Mouse (Mus musculus): ENCODE results near the gene Samd13. TPM values are rescaled to one million over a fixed set of nuclear protein-coding genes. Genes with fewer than 3 reads are reported as not detected.

Gene Samd13
- 0.48 and 1.0 TPM in 2 replicates for polyA plus RNA-seq (2015; fragmentation: Nextera tagmentation; extraction: Ambion mirVana)

GRCm38 (mm10) chr3:146684811-146685675 lies at the start of gene Samd13:
Samd13 (minus strand) TSS chr3:146685592.
- H3K27ac ChIP-seq, result no peak within 1 kb of the TSS
- H3K27me3 ChIP-seq, result peaks cover 15% of the 10 kb centered on the region
- ATAC-seq, result peak; percentile 95
- H3K36me3 ChIP-seq (ENCODE audit: poor library complexity, severe bottlenecking), result no peaks in the 10 kb centered on the region
- no peaks in the 10 kb centered on the region for H3K9me3 ChIP-seq (replicated peaks)
- WGBS, result 4% methylated on average over 50 of the region's 50 CpGs
- H3K9ac ChIP-seq, result peak within 1 kb of the TSS; percentile 32
- peak within 1 kb of the TSS; percentile 78 for H3K4me2 ChIP-seq
- peaks cover 22% of the 10 kb centered on the region for H3K4me1 ChIP-seq
- H3K4me3 ChIP-seq, result peak within 1 kb of the TSS; percentile 45

DNA sequence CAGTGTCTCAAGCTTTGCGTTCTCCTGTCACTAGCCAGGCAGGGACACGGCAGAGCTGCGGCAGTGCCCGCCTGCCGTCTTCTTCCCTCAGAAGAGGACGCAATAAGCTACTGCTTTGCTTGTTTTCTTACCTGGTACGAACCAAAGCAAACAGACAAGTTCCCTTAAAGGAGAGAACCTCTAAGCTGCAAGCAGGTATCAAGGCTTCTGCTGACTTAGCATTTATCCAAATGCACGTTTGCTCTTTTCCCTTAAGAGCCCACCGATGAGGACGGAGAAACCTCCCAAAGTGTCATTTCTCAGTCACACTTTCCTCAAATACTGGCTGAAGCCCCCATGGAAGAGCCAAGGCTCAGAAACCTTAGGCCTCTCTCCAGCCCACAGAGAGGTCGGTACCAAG lies 46.1 kb upstream of the Samd13 start:
- H3K9ac ChIP-seq, result no peak overlapping the region
- no peaks in the 10 kb centered on the region for H3K9me3 ChIP-seq (replicated peaks)
- 95% methylated on average over 11 of the region's 11 CpGs for WGBS
- H3K27ac ChIP-seq, result no peak overlapping the region
- H3K4me1 ChIP-seq, result no peaks in the 10 kb centered on the region
- no peak overlapping the region for H3K4me3 ChIP-seq
- no peaks in the 10 kb centered on the region for H3K27me3 ChIP-seq
- H3K4me2 ChIP-seq, result no peak overlapping the region
- peaks cover 65% of the 10 kb centered on the region for H3K36me3 ChIP-seq (ENCODE audit: poor library complexity, severe bottlenecking)
- no peak for ATAC-seq

GRCm38 (mm10) chr3:146723037-146723436 lies 37.6 kb upstream of the Samd13 start:
- ATAC-seq, result no peak
- 83% methylated on average over 3 of the region's 3 CpGs for WGBS
- H3K27me3 ChIP-seq, result no peaks in the 10 kb centered on the region
- no peak overlapping the region for H3K4me2 ChIP-seq
- H3K36me3 ChIP-seq (ENCODE audit: poor library complexity, severe bottlenecking), result peaks cover 30% of the 10 kb centered on the region
- H3K9ac ChIP-seq, result no peak overlapping the region
- H3K4me1 ChIP-seq, result no peaks in the 10 kb centered on the region
- no peak overlapping the region for H3K27ac ChIP-seq
- H3K9me3 ChIP-seq (replicated peaks), result 0 out of 2 replicates have a peak, but pooled peaks cover 5% of the 10 kb centered on the region
- no peak overlapping the region for H3K4me3 ChIP-seq

GRCm38 (mm10) chr3:146719696-146720095 lies 34.3 kb upstream of the Samd13 start:
- Histone ChIP-seq H3K9me3 (replicated peaks) (no peaks in the 10 kb centered on the region), H3K27me3 (no peaks in the 10 kb centered on the region), H3K27ac (no peak overlapping the region), H3K4me1 (no peaks in the 10 kb centered on the region), H3K4me3 (no peak overlapping the region), H3K36me3 (ENCODE audit: poor library complexity, severe bottlenecking) (no peaks in the 10 kb centered on the region), H3K9ac (no peak overlapping the region), H3K4me2 (no peak overlapping the region)
- 74% methylated on average over 4 of the region's 4 CpGs for WGBS
- ATAC-seq, result no peak

DNA sequence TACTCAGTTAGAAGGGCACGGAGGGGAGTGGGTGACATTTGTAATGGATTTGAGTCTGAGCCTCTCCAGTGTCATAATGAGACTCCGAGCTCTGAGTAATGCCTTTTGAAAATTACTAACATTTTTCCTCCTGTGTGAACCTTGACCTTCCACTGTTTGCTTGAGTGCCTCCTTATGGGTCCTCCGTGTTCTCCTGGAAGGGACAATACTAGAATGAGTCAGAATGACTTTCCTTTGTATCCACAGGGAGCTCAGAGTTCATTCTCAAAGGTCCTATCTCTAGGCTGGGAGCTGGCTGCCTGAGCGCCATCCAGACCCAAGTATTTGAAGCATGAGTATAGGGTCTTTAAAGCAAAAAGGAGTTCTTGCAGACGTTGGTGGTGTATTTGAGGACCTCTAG lies 32.9 kb upstream of the Samd13 start:
- Histone ChIP-seq H3K27me3 (no peaks in the 10 kb centered on the region), H3K4me3 (no peak overlapping the region), H3K4me1 (no peaks in the 10 kb centered on the region), H3K36me3 (ENCODE audit: poor library complexity, severe bottlenecking) (no peaks in the 10 kb centered on the region), H3K9ac (no peak overlapping the region), H3K9me3 (replicated peaks) (no peaks in the 10 kb centered on the region), H3K4me2 (no peak overlapping the region), H3K27ac (no peak overlapping the region)
- 71% methylated on average over 5 of the region's 5 CpGs for WGBS
- ATAC-seq, result no peak

GRCm38 (mm10) chr3:146712305-146712704 lies 26.9 kb upstream of the Samd13 start:
- H3K4me2 ChIP-seq, result no peak overlapping the region
- 72% methylated on average over 7 of the region's 7 CpGs for WGBS
- H3K9me3 ChIP-seq (replicated peaks), result no peaks in the 10 kb centered on the region
- H3K27me3 ChIP-seq, result no peaks in the 10 kb centered on the region
- no peak overlapping the region for H3K9ac ChIP-seq
- no peak for ATAC-seq
- H3K36me3 ChIP-seq (ENCODE audit: poor library complexity, severe bottlenecking), result no peaks in the 10 kb centered on the region
- H3K4me3 ChIP-seq, result no peak overlapping the region
- H3K4me1 ChIP-seq, result no peaks in the 10 kb centered on the region
- H3K27ac ChIP-seq, result no peak overlapping the region

DNA sequence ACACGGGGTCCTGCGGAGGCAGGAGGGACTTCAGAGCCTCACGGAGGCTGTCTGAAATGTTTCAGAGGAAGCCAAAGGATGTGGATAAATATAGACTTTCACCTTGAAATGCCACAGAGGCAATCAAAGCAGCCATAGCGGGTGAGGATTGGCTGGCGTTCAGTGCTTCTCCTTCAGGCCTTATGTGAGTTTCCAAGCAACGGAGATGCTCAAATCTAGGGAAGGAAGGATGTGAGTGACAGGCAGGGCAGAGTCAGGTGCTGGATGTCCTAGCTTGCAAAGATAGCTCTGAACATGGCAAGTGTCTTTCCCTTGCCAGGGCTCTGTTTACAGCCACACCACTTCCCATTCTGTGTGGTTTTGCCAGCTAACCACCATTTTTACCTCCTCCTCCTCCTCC lies 26.2 kb upstream of the Samd13 start:
- no peaks in the 10 kb centered on the region for H3K9me3 ChIP-seq (replicated peaks)
- no peak overlapping the region for H3K4me2 ChIP-seq
- no peaks in the 10 kb centered on the region for H3K36me3 ChIP-seq (ENCODE audit: poor library complexity, severe bottlenecking)
- ATAC-seq, result no peak; the same call in 1 of the 2 replicates
- H3K4me1 ChIP-seq, result no peaks in the 10 kb centered on the region
- WGBS, result 74% methylated on average over 6 of the region's 6 CpGs
- no peak overlapping the region for H3K9ac ChIP-seq
- H3K4me3 ChIP-seq, result no peak overlapping the region
- peak overlapping the region; percentile 22; the same call in 1 of the 2 replicates for H3K27ac ChIP-seq
- no peaks in the 10 kb centered on the region for H3K27me3 ChIP-seq

- Histone ChIP-seq H3K9ac (no peak overlapping the region), H3K4me1 (no peaks in the 10 kb centered on the region), H3K4me2 (no peak overlapping the region), H3K9me3 (replicated peaks) (no peaks in the 10 kb centered on the region), H3K36me3 (ENCODE audit: poor library complexity, severe bottlenecking) (no peaks in the 10 kb centered on the region), H3K27me3 (no peaks in the 10 kb centered on the region), H3K27ac (peak overlapping the region; percentile 22; the same call in 1 of the 2 replicates), H3K4me3 (no peak overlapping the region)
- ATAC-seq, result no peak
- 89% methylated on average over 7 of the region's 7 CpGs for WGBS
Measured at GRCm38 (mm10) chr3:146711084-146711483, 25.7 kb upstream of the Samd13 start.

DNA sequence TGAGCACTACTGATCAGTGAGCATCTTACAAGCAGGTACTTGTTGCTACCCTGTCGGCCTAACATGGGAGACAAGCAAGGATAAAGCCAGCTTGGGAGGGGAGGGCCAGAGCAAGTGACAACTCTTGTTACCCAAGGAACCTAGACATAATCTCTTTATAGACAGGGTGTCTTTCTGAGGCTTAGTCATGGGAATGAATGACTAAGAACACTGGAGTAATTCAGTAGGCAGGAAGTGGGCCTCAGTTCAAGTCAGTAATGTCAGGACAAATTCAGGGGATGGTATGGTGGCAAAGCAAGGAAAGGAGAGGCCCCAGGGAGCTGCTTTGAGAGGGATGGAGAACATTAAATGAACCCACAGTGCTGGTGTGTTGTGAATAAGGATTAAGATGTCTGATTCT lies 23.7 kb upstream of the Samd13 start:
- H3K36me3 ChIP-seq (ENCODE audit: poor library complexity, severe bottlenecking), result no peaks in the 10 kb centered on the region
- ATAC-seq, result no peak
- H3K4me1 ChIP-seq, result no peaks in the 10 kb centered on the region
- no peak overlapping the region for H3K4me3 ChIP-seq
- no peaks in the 10 kb centered on the region for H3K27me3 ChIP-seq
- H3K27ac ChIP-seq, result no peak overlapping the region
- 69% methylated on average over 1 of the region's 1 CpGs for WGBS
- no peak overlapping the region for H3K4me2 ChIP-seq
- no peaks in the 10 kb centered on the region for H3K9me3 ChIP-seq (replicated peaks)
- no peak overlapping the region for H3K9ac ChIP-seq

DNA sequence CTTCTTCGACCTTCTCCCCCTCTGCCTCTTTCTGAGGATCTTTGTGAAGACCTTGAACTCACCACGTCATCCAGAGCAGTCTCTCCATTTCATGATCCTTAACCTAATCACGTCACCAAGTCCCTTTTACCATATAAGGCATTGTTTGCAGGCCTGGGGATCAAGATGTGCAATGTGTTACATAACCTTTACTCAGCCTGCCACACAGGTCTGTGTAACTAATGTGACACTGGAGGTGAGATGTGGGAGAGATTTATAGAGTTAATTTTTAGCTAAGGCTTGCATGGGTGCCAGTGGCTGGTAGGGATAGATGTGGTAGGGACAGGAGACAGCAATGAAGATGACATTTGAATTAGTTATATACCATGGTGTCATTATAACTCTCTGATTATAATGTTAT lies 23.0 kb upstream of the Samd13 start:
- 74% methylated on average over 3 of the region's 3 CpGs for WGBS
- no peak for ATAC-seq

GRCm38 (mm10) chr3:146704099-146704498 lies 18.7 kb upstream of the Samd13 start:
- H3K4me2 ChIP-seq, result no peak overlapping the region
- H3K36me3 ChIP-seq (ENCODE audit: poor library complexity, severe bottlenecking), result no peaks in the 10 kb centered on the region
- no peak overlapping the region for H3K9ac ChIP-seq
- H3K4me1 ChIP-seq, result no peaks in the 10 kb centered on the region
- ATAC-seq, result no peak
- H3K27ac ChIP-seq, result no peak overlapping the region
- H3K4me3 ChIP-seq, result no peak overlapping the region
- no peaks in the 10 kb centered on the region for H3K9me3 ChIP-seq (replicated peaks)
- WGBS, result 86% methylated on average over 4 of the region's 4 CpGs
- no peaks in the 10 kb centered on the region for H3K27me3 ChIP-seq

More for the DNA sequence above, 23.0 kb upstream of the Samd13 start:
- H3K4me1 ChIP-seq, result no peaks in the 10 kb centered on the region
- no peaks in the 10 kb centered on the region for H3K36me3 ChIP-seq (ENCODE audit: poor library complexity, severe bottlenecking)
- H3K9me3 ChIP-seq (replicated peaks), result no peaks in the 10 kb centered on the region
- H3K4me3 ChIP-seq, result no peak overlapping the region
- H3K27me3 ChIP-seq, result no peaks in the 10 kb centered on the region
- H3K9ac ChIP-seq, result no peak overlapping the region
- no peak overlapping the region for H3K4me2 ChIP-seq
- H3K27ac ChIP-seq, result no peak overlapping the region

- no peaks in the 10 kb centered on the region for H3K36me3 ChIP-seq (ENCODE audit: poor library complexity, severe bottlenecking)
- no peak for ATAC-seq
- 88% methylated on average over 11 of the region's 11 CpGs for WGBS
Measured at GRCm38 (mm10) chr3:146700051-146700450, 14.7 kb upstream of the Samd13 start.

More at GRCm38 (mm10) chr3:146700051-146700450, 14.7 kb upstream of the Samd13 start:
- Histone ChIP-seq H3K4me1 (no peaks in the 10 kb centered on the region), H3K27ac (no peak overlapping the region), H3K9me3 (replicated peaks) (no peaks in the 10 kb centered on the region), H3K27me3 (no peaks in the 10 kb centered on the region), H3K4me2 (no peak overlapping the region), H3K4me3 (no peak overlapping the region), H3K9ac (no peak overlapping the region)
